Mouse (Mus musculus) spleen, adult 2 months (tissue): ENCODE measurements around the gene Ncs1.

Experiments
- CTCF ChIP-seq: fragments of 200-500 bp; IDR thresholded peaks from 2 replicates; pipeline ENCODE4 v1.5.1; 2011; ENCODE audit warnings: mild to moderate bottlenecking, inconsistent platforms; ENCODE audit not compliant: insufficient read depth, insufficient read length, insufficient replicate concordance; ENCODE audit errors: extremely low read depth
- POLR2A ChIP-seq: fragments of 200-500 bp; IDR thresholded peaks from 2 replicates; pipeline ENCODE4 v1.6.1; 2011; ENCODE audit warnings: low read depth, low read length, inconsistent platforms

GRCm38 (mm10) chr2:31304191-31304590 lies 58.6 kb downstream of the Ncs1 start:
- TF ChIP-seq POLR2A (no peak), CTCF (no peak)
